Mouse (Mus musculus) forebrain, embryonic 10.5 days (tissue): ENCODE measurements around the gene Mycl. TPM values are rescaled to one million over a fixed set of nuclear protein-coding genes. Genes with fewer than 3 reads are reported as not detected.

ENCODE experiments used
- DNase-seq: peaks from one replicate; pipeline ENCODE4 v3.0.0-alpha.2; 2017; ENCODE audit warnings: low spot score; ENCODE audit errors: extremely low spot score
- H3K27ac ChIP-seq: fragments of 300-500 bp; sonication (generic); 2 replicates; pipeline ENCODE4 v1.5.1; 2016; ENCODE audit warnings: mild to moderate bottlenecking
- H3K27me3 ChIP-seq: fragments of 300-500 bp; sonication (generic); 2 replicates; pipeline ENCODE4 v1.6.1; 2016; ENCODE audit warnings: mild to moderate bottlenecking; ENCODE audit not compliant: poor library complexity, severe bottlenecking
- H3K36me3 ChIP-seq: fragments of 300-500 bp; sonication (generic); replicated peaks from 2 replicates; pipeline ENCODE4 v1.6.1; 2016; ENCODE audit warnings: mild to moderate bottlenecking, moderate library complexity
- H3K4me1 ChIP-seq: fragments of 300-500 bp; sonication (generic); 2 replicates; pipeline ENCODE4 v1.6.1; 2016
- H3K4me3 ChIP-seq: fragments of 300-500 bp; sonication (generic); 2 replicates; pipeline ENCODE4 v1.5.1; 2016; ENCODE audit warnings: mild to moderate bottlenecking, moderate library complexity
- H3K9me3 ChIP-seq: fragments of 300-500 bp; sonication (generic); 2 replicates; pipeline ENCODE4 v1.6.1; 2016; ENCODE audit warnings: mild to moderate bottlenecking, moderate library complexity
- WGBS: fragments of 180-500 bp; shearing (Covaris S2); methylation state at CpG from one replicate; pipeline ENCODE4 v1.1.7; 2016; 5-methylcytosine and 5-hydroxymethylcytosine counted together
- polyA plus RNA-seq: library from polyadenylated mRNA; unstranded; fragments of >200 nt; fragmentation: Nextera tagmentation; extraction: Ambion mirVana; gene quantifications from 2 replicates; pipeline ENCODE4 v1.2.1, GENCODE M21; 2016

Gene Mycl
- polyA plus RNA-seq, 1 experiment from 2014 or later = 39.7 TPM

DNA sequence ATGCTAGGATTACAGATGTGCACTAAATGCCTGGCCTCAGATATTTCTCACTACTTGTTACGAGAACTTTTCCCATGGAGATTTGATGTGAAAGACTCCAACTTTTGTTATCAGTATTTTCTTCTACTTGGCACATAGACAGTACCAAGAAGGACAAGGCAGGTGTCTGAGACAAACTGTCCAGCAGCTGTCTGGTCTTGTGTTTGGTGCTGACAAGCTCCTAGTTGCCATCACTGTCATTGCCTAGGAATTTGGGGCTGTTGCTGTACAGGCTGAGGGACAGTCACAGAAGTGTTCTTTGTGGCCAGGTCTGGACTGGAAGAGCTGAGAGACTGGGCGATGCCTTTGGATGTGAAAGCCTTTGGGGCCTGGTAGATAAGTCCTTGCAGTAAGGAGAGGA lies 40.2 kb downstream of the Mycl start:
- 94% methylated on average over 2 of the region's 2 CpGs for WGBS
- DNase-seq = no peak
- no peaks in the 10 kb centered on the region for H3K9me3 ChIP-seq
- no peak overlapping the region for H3K27ac ChIP-seq
- H3K4me1 ChIP-seq = no peaks in the 10 kb centered on the region
- H3K36me3 ChIP-seq = peaks cover 90% of the 10 kb centered on the region
- H3K4me3 ChIP-seq = no peak overlapping the region
- no peaks in the 10 kb centered on the region for H3K27me3 ChIP-seq

DNA sequence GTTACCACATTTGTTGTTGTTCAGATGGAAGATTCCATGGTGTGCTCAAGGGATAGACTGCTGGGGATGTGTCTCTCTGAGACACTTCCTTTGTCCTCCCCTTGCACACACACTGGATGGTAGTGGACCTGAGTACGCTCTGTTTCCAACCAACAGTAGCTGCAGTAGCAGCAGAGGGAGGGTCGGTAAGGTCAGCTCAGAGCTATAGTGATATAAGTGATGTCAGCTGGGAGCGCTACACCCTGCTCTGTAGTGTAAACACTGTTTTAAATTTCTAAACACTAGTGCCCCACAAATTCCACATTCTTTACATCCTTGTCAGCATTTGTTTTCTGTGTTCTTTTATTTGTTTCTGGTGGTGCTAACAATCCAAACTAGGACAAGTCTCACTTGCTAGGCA lies 41.3 kb downstream of the Mycl start:
- peaks cover 88% of the 10 kb centered on the region for H3K36me3 ChIP-seq
- no peak for DNase-seq
- H3K27me3 ChIP-seq = no peaks in the 10 kb centered on the region
- no peak overlapping the region for H3K4me3 ChIP-seq
- no peak overlapping the region for H3K27ac ChIP-seq
- H3K9me3 ChIP-seq = no peaks in the 10 kb centered on the region
- no peaks in the 10 kb centered on the region for H3K4me1 ChIP-seq
- 81% methylated on average over 3 of the region's 3 CpGs for WGBS

DNA sequence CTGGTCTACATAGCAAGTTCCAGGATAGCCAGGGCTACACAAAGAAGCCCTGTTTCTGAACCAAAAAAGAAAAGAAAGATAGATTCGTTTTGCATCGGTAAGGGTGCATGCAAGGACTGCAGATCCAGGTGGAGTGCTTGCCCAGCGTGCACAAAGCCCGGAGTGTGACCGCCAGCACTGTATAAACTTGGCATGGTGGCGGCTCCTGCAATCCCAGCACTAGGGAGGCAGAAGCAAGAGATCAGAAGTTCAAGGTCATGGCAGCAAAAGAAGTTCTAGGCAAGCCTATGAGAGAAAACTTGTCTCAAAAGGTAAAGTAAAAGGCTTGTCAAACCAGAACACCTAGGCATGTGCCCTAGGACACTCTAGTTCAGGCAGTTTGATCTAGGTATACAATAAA lies 45.7 kb downstream of the Mycl start:
- peaks cover 87% of the 10 kb centered on the region for H3K36me3 ChIP-seq

DNA sequence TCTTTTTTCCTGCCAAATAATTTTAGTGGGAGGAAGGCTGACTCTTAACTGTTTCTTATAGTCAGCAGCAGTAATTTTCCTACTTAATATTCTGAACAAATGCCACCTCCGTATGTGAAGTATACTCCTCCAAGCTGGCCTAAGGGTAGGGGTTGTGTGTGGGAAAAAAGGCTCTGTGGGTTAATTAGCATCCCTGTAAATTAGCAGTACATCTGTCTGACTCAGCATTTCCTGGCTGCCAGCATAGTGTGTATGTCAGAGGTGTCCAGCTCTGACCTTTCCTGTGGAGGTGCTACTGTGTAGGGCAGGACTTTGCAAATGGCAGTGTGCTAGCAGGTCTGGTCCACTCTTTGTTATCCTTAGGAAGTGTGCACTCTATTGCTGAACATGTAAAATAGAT lies 48.4 kb downstream of the Mycl start:
- Histone ChIP-seq H3K9me3 (no peaks in the 10 kb centered on the region), H3K4me1 (no peaks in the 10 kb centered on the region; the same call in 1 of the 2 replicates), H3K36me3 (peaks cover 94% of the 10 kb centered on the region), H3K27me3 (no peaks in the 10 kb centered on the region), H3K27ac (no peak overlapping the region), H3K4me3 (no peak overlapping the region)
- WGBS = 90% methylated on average over 1 of the region's 1 CpGs
- no peak for DNase-seq

More for the DNA sequence above, 45.7 kb downstream of the Mycl start:
- Histone ChIP-seq H3K4me1 (no peaks in the 10 kb centered on the region; the same call in 1 of the 2 replicates), H3K27me3 (no peaks in the 10 kb centered on the region), H3K4me3 (no peak overlapping the region), H3K27ac (no peak overlapping the region), H3K9me3 (no peaks in the 10 kb centered on the region)
- 95% methylated on average over 6 of the region's 6 CpGs for WGBS
- no peak for DNase-seq

DNA sequence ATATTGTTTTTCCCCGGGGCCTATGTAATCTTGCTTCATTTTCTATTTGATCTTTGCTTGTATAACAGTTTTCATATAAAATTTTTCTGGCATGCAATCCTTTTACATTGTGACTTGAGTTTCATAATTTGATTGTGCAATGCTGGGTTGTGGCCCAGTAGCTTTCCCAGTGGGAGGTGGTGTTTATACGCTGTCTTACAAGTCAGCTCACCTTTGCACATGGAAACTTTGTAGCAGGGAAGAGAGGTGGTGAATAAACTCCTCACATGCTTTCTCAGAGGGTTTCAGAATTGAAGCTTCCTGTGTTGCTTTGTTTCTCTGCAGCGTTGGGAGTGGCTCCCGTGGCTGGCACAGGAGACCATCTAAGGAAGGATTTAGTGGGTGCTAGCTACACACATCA lies 49.4 kb downstream of the Mycl start:
- no peaks in the 10 kb centered on the region for H3K9me3 ChIP-seq
- DNase-seq = no peak
- no peaks in the 10 kb centered on the region for H3K27me3 ChIP-seq
- no peak overlapping the region for H3K4me3 ChIP-seq
- H3K4me1 ChIP-seq = no peaks in the 10 kb centered on the region; the same call in 1 of the 2 replicates
- peaks cover 94% of the 10 kb centered on the region for H3K36me3 ChIP-seq
- WGBS = 92% methylated on average over 4 of the region's 4 CpGs
- no peak overlapping the region for H3K27ac ChIP-seq

DNA sequence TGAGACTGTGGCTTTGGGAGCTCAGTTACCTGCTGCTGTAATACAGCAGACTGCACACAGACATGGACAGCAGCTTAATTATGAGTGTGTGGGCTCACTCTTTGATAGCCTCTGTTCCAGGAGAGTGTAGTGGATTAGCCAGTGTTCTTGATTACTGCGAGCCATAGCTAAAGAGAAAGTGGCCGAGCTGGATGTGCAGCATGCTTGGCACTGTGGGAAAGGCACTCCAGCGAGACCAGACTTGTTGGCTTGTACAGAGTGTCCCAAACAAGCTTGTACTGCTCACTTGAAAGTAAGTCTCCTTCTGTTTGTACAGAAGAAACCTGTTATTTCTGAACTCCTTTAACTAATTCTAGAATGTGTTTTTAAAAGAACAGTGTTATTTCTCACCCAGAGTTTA lies 50.8 kb downstream of the Mycl start:
- Histone ChIP-seq H3K4me1 (peaks cover 4% of the 10 kb centered on the region), H3K36me3 (peaks cover 96% of the 10 kb centered on the region), H3K9me3 (no peaks in the 10 kb centered on the region), H3K27me3 (no peaks in the 10 kb centered on the region), H3K4me3 (no peak overlapping the region), H3K27ac (no peak overlapping the region)
- no peak for DNase-seq
- WGBS = 83% methylated on average over 3 of the region's 3 CpGs

DNA sequence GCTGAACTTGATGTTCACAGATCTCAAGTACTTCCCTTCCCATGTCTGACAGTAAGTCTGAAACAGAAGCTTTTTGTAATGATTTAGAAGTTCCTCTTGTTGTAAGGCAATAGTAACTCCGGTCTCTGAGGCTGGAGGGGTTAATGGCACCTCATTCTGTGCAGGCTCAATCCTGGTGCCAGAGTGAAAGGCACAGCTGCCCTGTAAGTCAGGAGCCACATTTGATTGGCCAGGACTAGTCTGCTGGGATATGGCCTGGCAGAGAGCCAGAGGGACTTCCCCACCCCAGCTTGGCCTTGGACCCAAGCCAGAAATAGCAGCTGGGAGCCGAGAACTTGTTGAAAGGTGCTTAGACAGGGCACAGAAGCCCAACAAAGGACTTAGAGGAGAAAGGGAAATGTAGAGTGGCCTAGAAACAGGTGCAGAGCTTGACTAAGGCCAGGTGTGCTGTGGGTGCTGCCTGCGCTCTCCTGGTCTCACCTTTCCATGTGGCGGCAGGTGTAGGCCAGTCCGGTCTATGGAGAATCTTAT lies 55.3 kb downstream of the Mycl start:
- WGBS = 94% methylated on average over 5 of the region's 5 CpGs
- H3K27ac ChIP-seq = no peak overlapping the region
- no peak overlapping the region for H3K4me3 ChIP-seq
- H3K27me3 ChIP-seq = no peaks in the 10 kb centered on the region
- no peaks in the 10 kb centered on the region for H3K9me3 ChIP-seq
- H3K36me3 ChIP-seq = peaks cover 100% of the 10 kb centered on the region
- peaks cover 4% of the 10 kb centered on the region; the same call in 1 of the 2 replicates for H3K4me1 ChIP-seq
- no peak for DNase-seq

Other genes with a start within 250 kb of the Mycl start
- 67.1 and 69.8 TPM in 2 replicates for gene Ppt1, start 159.4 kb upstream of the Mycl start, polyA plus RNA-seq
- gene Cap1, start 109.6 kb upstream of the Mycl start, polyA plus RNA-seq = 60.7 and 76.1 TPM in 2 replicates
- gene Mfsd2a, start 34.5 kb upstream of the Mycl start, polyA plus RNA-seq = 18.5 and 19.4 TPM in 2 replicates
- gene Trit1, start 20.9 kb downstream of the Mycl start, polyA plus RNA-seq = 23.8 and 25.9 TPM in 2 replicates
- 0.12 and 0.15 TPM in 2 replicates for gene Bmp8b, start 109.5 kb downstream of the Mycl start, polyA plus RNA-seq
- 0.10 TPM in 1 of 2 replicates, not detected in the other for gene Oxct2b, start 120.6 kb downstream of the Mycl start, polyA plus RNA-seq
- gene Ppie, start 144.3 kb downstream of the Mycl start, polyA plus RNA-seq = 142 and 145 TPM in 2 replicates
- gene Hpcal4, start 187.6 kb downstream of the Mycl start, polyA plus RNA-seq = 0.30 and 0.73 TPM in 2 replicates
- gene Nt5c1a, start 205.9 kb downstream of the Mycl start, polyA plus RNA-seq = not detected in 2 replicates
- 6.6 and 6.7 TPM in 2 replicates for gene Heyl, start 237.9 kb downstream of the Mycl start, polyA plus RNA-seq